Mouse (Mus musculus) megakaryocyte, adult 5-6 weeks (primary cell): Measurements from ENCODE around the gene Gm14409. TPM values are rescaled to one million over a fixed set of nuclear protein-coding genes. Genes with fewer than 3 reads are reported as not detected.
"Not testable (repeated sequence)": the region's sequence is repeated elsewhere in the genome, so short reads cannot be mapped to it uniquely, and the experiment has no call there.

Experiments used
- ATAC-seq: 2 replicates; pipeline ENCODE4 v1.8.0; 2016; ENCODE audit warnings: mild to moderate bottlenecking, inconsistent platforms; ENCODE audit not compliant: poor library complexity, severe bottlenecking
- total RNA-seq, 2 experiments: library from RNA; stranded (forward) in 1 of 2; stranded (reverse) in 1 of 2; fragments of 153-499, 151-499 nt in 1 of 2; fragments of 221-1000, 200-1000 nt in 1 of 2; gene quantifications; 2 replicates each; pipeline versions ENCODE4 v1.2.3 to v1.2.4; 2015 to 2017

The Gm14409 gene
- total RNA-seq (2015) (not detected in 2 replicates), total RNA-seq (2017) (0.53 and 0.59 TPM in 2 replicates)

GRCm38 (mm10) chr2:177266936-177267335 lies at the start of gene Gm14409:
Gene Gm14409, minus strand, starts transcription at chr2:177267036.
- ATAC-seq = not testable (repeated sequence)

DNA sequence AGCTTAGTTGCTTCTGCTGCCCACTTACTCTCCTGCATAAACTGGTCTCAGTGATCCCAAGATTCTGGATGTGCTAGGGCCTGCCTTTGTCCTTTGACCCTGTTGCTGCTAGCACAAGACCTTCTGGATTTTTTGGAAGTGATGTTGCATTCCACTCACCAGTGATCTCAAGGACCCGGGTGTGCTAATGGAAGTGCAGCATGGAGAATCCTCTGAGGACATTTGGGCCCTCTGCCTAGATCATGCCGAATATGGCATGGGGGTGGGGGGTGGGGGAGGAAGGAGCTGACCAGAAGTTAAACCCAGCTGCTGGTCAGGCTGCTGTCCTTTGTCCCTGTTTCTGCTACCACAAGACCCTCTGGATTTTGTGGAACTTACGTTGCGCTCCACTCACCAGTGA lies 42.8 kb upstream of the Gm14409 start:
- ATAC-seq = not testable (repeated sequence)

DNA sequence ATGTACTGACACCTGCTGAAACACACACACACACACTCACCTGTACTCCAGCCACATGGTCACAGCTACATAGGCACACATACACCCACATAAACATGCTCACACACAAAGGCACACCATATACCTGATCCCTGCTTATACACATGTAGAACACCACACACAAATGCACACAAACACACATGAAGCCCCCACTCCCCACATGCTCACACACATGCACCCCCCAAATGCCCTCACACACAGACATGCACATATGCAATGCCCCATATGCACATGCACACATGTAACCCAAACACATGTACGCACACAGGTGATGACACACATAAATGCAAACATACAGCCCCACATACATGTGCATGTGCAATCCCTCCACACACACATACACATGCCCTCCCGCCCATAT lies 38.1 kb upstream of the Gm14409 start:
- ATAC-seq = not testable (repeated sequence)

DNA sequence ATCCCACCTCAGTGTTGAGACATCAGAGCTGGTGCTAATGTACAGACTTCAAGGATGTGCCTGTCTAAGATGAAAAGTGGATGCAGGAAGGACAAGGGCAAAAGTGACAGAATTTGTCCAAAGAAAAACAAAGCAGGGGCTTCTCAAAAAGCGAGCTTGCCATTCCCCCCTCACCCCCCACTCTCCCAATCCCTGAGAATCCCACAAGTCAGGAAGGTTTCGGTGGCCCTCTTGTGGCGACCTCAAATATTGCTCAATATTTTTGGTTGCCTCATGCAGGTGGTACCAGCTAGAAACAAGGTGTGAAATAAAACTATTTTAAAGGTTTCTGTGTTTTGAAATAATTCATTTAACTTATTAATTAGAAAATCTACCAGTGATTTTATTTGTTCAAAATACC lies 16.9 kb upstream of the Gm14409 start:
- not testable (repeated sequence) for ATAC-seq

DNA sequence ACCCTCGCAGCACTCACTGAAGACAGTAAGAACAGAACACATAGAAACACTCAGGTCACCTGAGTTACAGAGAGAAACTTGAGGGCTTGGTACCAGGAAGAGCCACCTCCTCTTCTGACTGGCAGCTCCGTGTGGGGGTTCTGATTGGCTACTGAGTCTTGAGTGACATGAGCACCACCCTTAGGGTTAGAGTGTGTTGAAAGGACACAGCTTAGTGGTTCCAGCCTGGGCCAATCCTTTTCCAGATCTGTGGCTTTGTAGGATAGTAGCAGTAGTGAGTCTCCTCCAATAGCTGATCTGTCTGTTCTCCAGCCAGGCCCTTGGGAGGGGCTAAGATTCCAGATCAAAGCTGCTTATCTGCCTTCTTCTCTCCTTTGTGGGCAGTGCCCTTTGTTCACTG lies 10.9 kb upstream of the Gm14409 start:
- ATAC-seq = not testable (repeated sequence)

GRCm38 (mm10) chr2:177272237-177272636 lies 5.4 kb upstream of the Gm14409 start:
- not testable (repeated sequence) for ATAC-seq

GRCm38 (mm10) chr2:177247449-177247848 lies 19.4 kb downstream of the Gm14409 start:
- ATAC-seq = not testable (repeated sequence)

DNA sequence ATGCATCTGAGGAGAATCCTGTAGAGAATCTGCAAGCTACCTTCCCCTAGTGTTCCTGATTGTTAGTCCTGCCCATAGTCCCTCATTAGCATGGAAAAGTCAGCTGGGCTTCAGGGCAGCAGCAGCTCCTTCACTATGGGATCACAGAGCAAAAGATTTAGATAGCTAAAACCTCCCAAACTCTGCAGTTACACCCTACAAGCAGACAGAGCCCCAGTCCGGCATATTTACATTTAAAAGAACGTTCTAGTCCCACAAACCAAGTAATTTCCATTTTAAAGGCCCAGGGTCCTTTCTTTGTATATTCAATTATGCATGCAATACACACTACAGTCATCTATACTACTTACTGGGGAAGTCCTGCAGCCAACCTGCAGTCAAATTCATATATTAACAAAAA lies 36.4 kb downstream of the Gm14409 start:
- ATAC-seq = not testable (repeated sequence)

Other genes with a start within 250 kb of the Gm14409 start
- not detected in 2 replicates for gene Gm14401, start 192.7 kb downstream of the Gm14409 start, total RNA-seq (2015)
- gene Gm14401, start 192.7 kb downstream of the Gm14409 start, total RNA-seq (2017) = not detected in 2 replicates
- 2.2 and 17.5 TPM in 2 replicates for gene Gm14410, start 60.6 kb downstream of the Gm14409 start, total RNA-seq (2015)
- 1.6 and 13.0 TPM in 2 replicates for gene Gm14410, start 60.6 kb downstream of the Gm14409 start, total RNA-seq (2017)
- gene Gm14412, start 57.3 kb upstream of the Gm14409 start, total RNA-seq (2015) = not detected in 2 replicates
- gene Gm14412, start 57.3 kb upstream of the Gm14409 start, total RNA-seq (2017) = 0.08 TPM in 1 of 2 replicates, not detected in the other
- gene Gm14418, start 131.3 kb upstream of the Gm14409 start, total RNA-seq (2015) = 1.0 and 1.2 TPM in 2 replicates
- 0.28 TPM in 1 of 2 replicates, not detected in the other for gene Gm14418, start 131.3 kb upstream of the Gm14409 start, total RNA-seq (2017)
- gene Zfp970, start 197.7 kb upstream of the Gm14409 start, total RNA-seq (2015) = 5.5 and 6.9 TPM in 2 replicates
- gene Zfp970, start 197.7 kb upstream of the Gm14409 start, total RNA-seq (2017) = 4.7 and 6.3 TPM in 2 replicates
- gene Gm14403, start 231.2 kb upstream of the Gm14409 start, total RNA-seq (2015) = 0.59 TPM in 1 of 2 replicates, not detected in the other
- 1.2 and 1.7 TPM in 2 replicates for gene Gm14403, start 231.2 kb upstream of the Gm14409 start, total RNA-seq (2017)